Mouse (Mus musculus) intestine, embryonic 16.5 days (tissue): ENCODE data around the gene Rnf224. TPM values are rescaled to one million over a fixed set of nuclear protein-coding genes. Genes with fewer than 3 reads are reported as not detected.

Source experiments
- ATAC-seq: fragments of 200-750 bp; cut with Nextera tagmentation; 2 replicates; pipeline ENCODE4 v1.8.0; 2017; ENCODE audit warnings: moderate TSS enrichment, moderate library complexity
- H3K27ac ChIP-seq: fragments of 300-500 bp; sonication (generic); 2 replicates; pipeline ENCODE4 v1.5.1; 2014; ENCODE audit warnings: mild to moderate bottlenecking, low read length
- H3K27me3 ChIP-seq: fragments of 300-500 bp; sonication (generic); replicated peaks from 2 replicates; pipeline ENCODE4 v1.6.1; 2014; ENCODE audit warnings: low read length, control low read depth, mixed read lengths; ENCODE audit not compliant: control insufficient read depth, insufficient read depth
- H3K36me3 ChIP-seq: fragments of 300-500 bp; sonication (generic); 2 replicates; pipeline ENCODE4 v1.6.1; 2014; ENCODE audit warnings: low read length, control low read depth; ENCODE audit not compliant: control insufficient read depth, insufficient read depth
- H3K4me1 ChIP-seq: fragments of 300-500 bp; sonication (generic); 2 replicates; pipeline ENCODE4 v1.6.1; 2014; ENCODE audit warnings: low read length, control low read depth, mixed read lengths; ENCODE audit not compliant: control insufficient read depth, insufficient read depth
- H3K4me2 ChIP-seq: fragments of 300-500 bp; sonication (generic); 2 replicates; pipeline ENCODE4 v1.6.1; 2014; ENCODE audit warnings: low read depth, low read length, control low read depth
- H3K4me3 ChIP-seq: fragments of 300-500 bp; sonication (generic); 2 replicates; pipeline ENCODE4 v1.5.1; 2014; ENCODE audit warnings: mild to moderate bottlenecking, low read length
- H3K9ac ChIP-seq: fragments of 300-500 bp; sonication (generic); 2 replicates; pipeline ENCODE4 v1.6.1; 2014; ENCODE audit warnings: low read depth, low read length
- H3K9me3 ChIP-seq: fragments of 300-500 bp; sonication (generic); 2 replicates; pipeline ENCODE4 v1.6.1; 2016; ENCODE audit warnings: low read length, control low read depth; ENCODE audit not compliant: control insufficient read depth
- WGBS: fragments of 180-500 bp; shearing (Covaris S2); extraction: QIAGEN DNeasy Blood & Tissue Kit; methylation state at CpG from one replicate; pipeline ENCODE4 v1.1.7; 2014; 5-methylcytosine and 5-hydroxymethylcytosine counted together
- polyA plus RNA-seq: library from polyadenylated mRNA; unstranded; fragments of >200 nt; fragmentation: Nextera tagmentation; extraction: Ambion mirVana; gene quantifications from 2 replicates; pipeline ENCODE4 v1.2.1, GENCODE M21; 2015

Rnf224 gene
- polyA plus RNA-seq, 1 experiment from 2014 or later: 0.37 TPM

GRCm38 (mm10) chr2:25267241-25267640, 30.7 kb upstream of the Rnf224 start:
- peaks cover 51% of the 10 kb centered on the region for H3K4me1 ChIP-seq
- H3K36me3 ChIP-seq: peaks cover 11% of the 10 kb centered on the region
- H3K27me3 ChIP-seq: peaks cover 5% of the 10 kb centered on the region; the same call in 1 of the 2 replicates
- peak overlapping the region; percentile 93 for H3K4me3 ChIP-seq
- no peaks in the 10 kb centered on the region for H3K9me3 ChIP-seq
- peak overlapping the region; percentile 87 for H3K9ac ChIP-seq
- ATAC-seq: no peak; the same call in 1 of the 2 replicates
- H3K4me2 ChIP-seq: peak overlapping the region; percentile 96
- peak overlapping the region; percentile 96 for H3K27ac ChIP-seq

GRCm38 (mm10) chr2:25266720-25267119, 30.1 kb upstream of the Rnf224 start:
- Histone ChIP-seq H3K36me3 (peaks cover 11% of the 10 kb centered on the region), H3K4me3 (peak overlapping the region; percentile 93), H3K9me3 (no peaks in the 10 kb centered on the region), H3K4me1 (peaks cover 51% of the 10 kb centered on the region), H3K9ac (peak overlapping the region; percentile 87), H3K27me3 (peaks cover 5% of the 10 kb centered on the region; the same call in 1 of the 2 replicates), H3K4me2 (peak overlapping the region; percentile 96), H3K27ac (peak overlapping the region; percentile 96)
- WGBS: 28% methylated on average over 2 of the region's 2 CpGs
- ATAC-seq: 0 out of 2 replicates have a peak, but pooled peaks have one; percentile 2

GRCm38 (mm10) chr2:25265897-25266656, 29.5 kb upstream of the Rnf224 start:
- Histone ChIP-seq H3K4me3 (peak overlapping the region; percentile 93), H3K9ac (peak overlapping the region; percentile 87), H3K4me1 (peaks cover 46% of the 10 kb centered on the region), H3K27me3 (peaks cover 5% of the 10 kb centered on the region; the same call in 1 of the 2 replicates), H3K27ac (peak overlapping the region; percentile 96), H3K9me3 (no peaks in the 10 kb centered on the region), H3K4me2 (peak overlapping the region; percentile 96), H3K36me3 (peaks cover 11% of the 10 kb centered on the region)
- peak; percentile 29 for ATAC-seq
- WGBS: 47% methylated on average over 6 of the region's 6 CpGs

- Histone ChIP-seq H3K4me2 (peak overlapping the region; percentile 96), H3K4me3 (peak overlapping the region; percentile 93), H3K36me3 (peaks cover 6% of the 10 kb centered on the region), H3K9me3 (no peaks in the 10 kb centered on the region), H3K9ac (peak overlapping the region; percentile 87), H3K4me1 (peaks cover 41% of the 10 kb centered on the region), H3K27me3 (peaks cover 5% of the 10 kb centered on the region; the same call in 1 of the 2 replicates), H3K27ac (peak overlapping the region; percentile 96)
- ATAC-seq: no peak
- WGBS: 77% methylated on average over 3 of the region's 3 CpGs
These were observed 28.3 kb upstream of the Rnf224 start for GRCm38 (mm10) chr2:25264851-25265250.

- Histone ChIP-seq H3K4me1 (peaks cover 41% of the 10 kb centered on the region), H3K9ac (peak overlapping the region; percentile 87), H3K4me2 (peak overlapping the region; percentile 96), H3K27me3 (peaks cover 5% of the 10 kb centered on the region; the same call in 1 of the 2 replicates), H3K4me3 (peak overlapping the region; percentile 93), H3K9me3 (no peaks in the 10 kb centered on the region), H3K27ac (peak overlapping the region; percentile 96), H3K36me3 (peaks cover 1% of the 10 kb centered on the region)
- WGBS: 76% methylated on average over 5 of the region's 5 CpGs
- no peak for ATAC-seq
These were observed 27.7 kb upstream of the Rnf224 start for GRCm38 (mm10) chr2:25264286-25264660.

GRCm38 (mm10) chr2:25263623-25264285, 27.2 kb upstream of the Rnf224 start:
- Histone ChIP-seq H3K9me3 (no peaks in the 10 kb centered on the region), H3K4me2 (peak overlapping the region; percentile 96), H3K9ac (peak overlapping the region; percentile 87), H3K27ac (peak overlapping the region; percentile 96), H3K4me3 (peak overlapping the region; percentile 93), H3K4me1 (peaks cover 41% of the 10 kb centered on the region), H3K36me3 (no peaks in the 10 kb centered on the region), H3K27me3 (peaks cover 5% of the 10 kb centered on the region; the same call in 1 of the 2 replicates)
- no peak for ATAC-seq
- WGBS: 23% methylated on average over 12 of the region's 12 CpGs

GRCm38 (mm10) chr2:25262795-25263622, 26.4 kb upstream of the Rnf224 start:
- peak overlapping the region; percentile 87 for H3K9ac ChIP-seq
- peak overlapping the region; percentile 96 for H3K27ac ChIP-seq
- peaks cover 5% of the 10 kb centered on the region; the same call in 1 of the 2 replicates for H3K27me3 ChIP-seq
- no peaks in the 10 kb centered on the region for H3K36me3 ChIP-seq
- ATAC-seq: peak; percentile 10
- H3K9me3 ChIP-seq: no peaks in the 10 kb centered on the region
- peaks cover 40% of the 10 kb centered on the region for H3K4me1 ChIP-seq
- H3K4me2 ChIP-seq: peak overlapping the region; percentile 96
- H3K4me3 ChIP-seq: peak overlapping the region; percentile 93
- WGBS: under 1% methylated on average over 82 of the region's 82 CpGs

- ATAC-seq: peak; percentile 95
- no peaks in the 10 kb centered on the region for H3K9me3 ChIP-seq
- peak within 1 kb of the TSS; percentile 96 for H3K27ac ChIP-seq
- peak within 1 kb of the TSS; percentile 96 for H3K4me2 ChIP-seq
- peaks cover 35% of the 10 kb centered on the region for H3K4me1 ChIP-seq
- under 1% methylated on average over 39 of the region's 39 CpGs for WGBS
- peaks cover 5% of the 10 kb centered on the region; the same call in 1 of the 2 replicates for H3K27me3 ChIP-seq
- H3K4me3 ChIP-seq: peak within 1 kb of the TSS; percentile 93
- H3K36me3 ChIP-seq: no peaks in the 10 kb centered on the region
- peak within 1 kb of the TSS; percentile 87 for H3K9ac ChIP-seq
These were observed 25.7 kb upstream of the Rnf224 start, which contains the start of gene Tprn for GRCm38 (mm10) chr2:25262291-25262767. Tprn (plus strand) TSS chr2:25262618.
